Mouse (Mus musculus) olfactory bulb, adult 2 months (tissue): ENCODE data around the gene Kyat3.

Source experiments
- CTCF ChIP-seq: fragments of 200-500 bp; IDR thresholded peaks from 2 replicates; pipeline ENCODE4 v1.5.1; 2012; ENCODE audit warnings: low read depth, mild to moderate bottlenecking, low read length, moderate library complexity; ENCODE audit not compliant: insufficient read depth
- POLR2A ChIP-seq: fragments of 200-500 bp; IDR thresholded peaks from 2 replicates; pipeline ENCODE4 v1.6.1; 2012; ENCODE audit warnings: mild to moderate bottlenecking, low read depth, low read length, moderate library complexity; ENCODE audit not compliant: insufficient read depth

DNA sequence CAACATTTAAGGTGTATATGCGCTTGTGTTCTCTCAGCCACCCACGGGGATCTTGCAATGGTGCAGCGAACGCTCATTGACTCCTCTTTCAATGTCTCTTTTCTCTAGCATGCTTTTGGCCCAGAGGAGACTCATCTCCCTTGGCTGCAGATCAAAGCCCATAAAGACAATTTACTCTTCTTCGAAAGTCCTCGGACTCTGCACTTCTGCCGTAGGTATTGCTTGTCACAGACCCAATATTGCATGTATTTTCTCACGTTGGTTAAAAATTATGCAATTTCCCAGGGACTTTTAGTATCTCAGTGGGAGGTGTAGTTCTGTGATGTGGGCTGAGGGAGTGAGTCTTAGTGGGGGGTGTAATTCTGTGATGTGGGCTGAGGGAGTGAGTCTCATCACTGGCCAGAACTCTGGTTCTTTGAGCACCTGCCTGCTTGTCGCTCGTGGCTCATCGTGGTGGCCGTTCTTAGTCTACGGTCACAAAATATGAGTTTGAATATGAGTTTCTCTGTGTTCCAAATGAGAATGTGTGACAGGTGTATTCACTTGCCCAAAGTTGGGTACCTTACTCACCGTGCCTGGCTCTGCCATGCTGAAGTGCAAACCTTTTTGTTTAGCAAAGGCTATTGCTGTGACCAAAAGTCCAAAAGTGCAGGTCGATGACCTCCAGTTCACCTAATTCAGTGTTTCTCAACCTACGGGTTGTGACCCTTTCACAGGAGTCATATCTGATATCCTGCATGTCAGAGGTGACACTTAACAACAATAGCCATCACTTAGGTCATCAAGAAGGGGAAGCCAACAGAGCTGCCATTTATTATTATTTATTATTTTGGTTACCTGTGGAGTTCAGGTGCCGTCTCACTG lies 6.0 kb downstream of the Kyat3 start:
- TF ChIP-seq CTCF: no peak
- no peak for TF ChIP-seq POLR2A
